Mouse (Mus musculus) heart, adult 2 months (tissue): ENCODE data around the gene Pak2.

ENCODE experiments used
- CTCF ChIP-seq: fragments of 200-600 bp; IDR thresholded peaks from 2 replicates; pipeline ENCODE4 v1.8.1; 2022; ENCODE audit warnings: antibody characterized with exemption, mild to moderate bottlenecking, moderate library complexity
- POLR2A ChIP-seq: fragments of 200-500 bp; IDR thresholded peaks from 2 replicates; pipeline ENCODE4 v1.6.1; 2011; ENCODE audit warnings: mild to moderate bottlenecking, low read depth, low read length, control low read depth; ENCODE audit not compliant: insufficient read depth

DNA sequence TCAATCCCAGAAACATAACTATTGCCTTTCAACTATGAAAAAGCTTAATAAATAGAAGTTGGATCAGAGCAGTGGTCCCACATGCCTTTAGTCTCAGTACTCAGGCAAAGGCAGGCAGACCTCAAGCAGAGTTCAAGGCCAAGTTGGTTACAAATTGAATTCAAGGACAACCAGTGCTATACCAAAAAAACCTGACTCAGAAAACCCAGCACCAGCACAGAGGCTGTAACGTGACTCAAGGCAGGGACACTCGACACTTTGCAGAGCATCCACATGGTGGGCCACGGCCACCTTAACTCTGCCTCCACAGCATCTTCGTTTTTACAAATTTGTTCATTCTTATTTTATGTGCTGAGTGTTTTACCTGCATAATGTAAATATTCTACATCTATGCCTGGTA is 103.9 kb downstream of the Pak2 start:
- no peak for TF ChIP-seq CTCF
- TF ChIP-seq POLR2A: no peak
